Mouse (Mus musculus) common myeloid progenitor, adult 5-6 weeks (primary cell): ENCODE results near the gene Klhdc3. TPM values are rescaled to one million over a fixed set of nuclear protein-coding genes. Genes with fewer than 3 reads are reported as not detected.

Source experiments
- ATAC-seq: replicated peaks from 2 replicates; pipeline ENCODE4 v1.8.0; 2016; ENCODE audit warnings: low read depth, mild to moderate bottlenecking, moderate TSS enrichment, inconsistent platforms; ENCODE audit not compliant: poor library complexity, severe bottlenecking
- total RNA-seq: library from RNA; stranded (forward); fragments of 200-1000, 187-1606 nt; gene quantifications from 2 replicates; pipeline ENCODE4 v1.2.3, GENCODE M21; 2017

Klhdc3 gene
- 29.1 and 37.0 TPM in 2 replicates for total RNA-seq

DNA sequence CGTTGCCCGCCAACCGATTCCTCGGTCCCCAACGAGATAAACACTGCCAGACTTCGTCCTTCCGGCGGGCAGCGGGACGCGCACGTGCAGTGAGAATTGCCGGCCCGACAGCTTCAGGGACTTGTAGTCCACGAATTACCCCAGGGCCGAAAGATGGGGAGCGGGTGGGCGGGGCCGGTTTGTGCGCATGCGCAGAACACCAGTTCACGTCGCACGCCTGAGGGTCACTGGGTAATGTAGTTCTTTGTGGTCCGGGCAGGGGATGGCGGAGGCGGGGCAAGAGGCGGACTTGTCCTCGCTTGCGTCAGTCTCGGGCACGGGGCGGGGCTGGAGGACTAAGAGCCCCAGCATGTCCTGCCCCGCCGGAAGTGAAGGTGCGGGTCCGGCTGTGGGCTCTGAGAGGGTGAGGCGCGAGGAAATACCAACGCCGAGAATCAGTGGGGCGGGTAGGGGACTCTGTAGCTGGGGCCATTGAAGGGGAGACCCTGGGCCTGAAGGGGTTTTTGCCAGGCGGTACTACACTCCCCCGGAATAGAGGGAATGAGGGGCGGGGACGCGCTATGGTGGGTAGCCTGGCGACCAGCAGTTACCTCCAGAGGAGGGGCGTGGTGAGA lies at the start of gene Klhdc3:
Gene Klhdc3, minus strand, starts transcription at position 155 of the 614 bp plus-strand sequence.
- peak; percentile 95 for ATAC-seq

- ATAC-seq, result no peak
Measured at GRCm38 (mm10) chr17:46728904-46729318, 48.2 kb upstream of the Klhdc3 start, which contains the start of gene Gnmt. Gene Gnmt, minus strand, starts transcription at chr17:46729168.

DNA sequence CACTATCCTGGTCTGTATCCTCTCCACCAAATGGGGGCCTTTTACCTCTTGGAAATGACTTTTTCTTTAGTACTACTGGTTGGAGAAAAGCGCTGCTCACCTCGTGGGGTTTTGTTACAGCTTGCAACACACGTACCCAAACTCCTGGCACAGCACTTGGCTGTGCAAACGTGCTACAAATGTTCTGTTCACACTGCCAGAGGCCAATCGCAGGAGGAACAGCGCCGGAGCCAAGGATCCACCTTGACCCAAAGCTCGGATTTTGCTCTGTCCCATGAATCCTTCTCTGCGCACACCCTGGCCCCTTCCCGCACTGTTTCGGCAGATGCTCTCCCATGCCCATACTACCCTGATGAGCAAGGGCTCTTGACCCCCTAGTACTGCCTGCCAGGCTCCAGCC lies 47.8 kb upstream of the Klhdc3 start:
- ATAC-seq, result no peak

GRCm38 (mm10) chr17:46728021-46728420 lies 47.3 kb upstream of the Klhdc3 start:
- no peak for ATAC-seq

DNA sequence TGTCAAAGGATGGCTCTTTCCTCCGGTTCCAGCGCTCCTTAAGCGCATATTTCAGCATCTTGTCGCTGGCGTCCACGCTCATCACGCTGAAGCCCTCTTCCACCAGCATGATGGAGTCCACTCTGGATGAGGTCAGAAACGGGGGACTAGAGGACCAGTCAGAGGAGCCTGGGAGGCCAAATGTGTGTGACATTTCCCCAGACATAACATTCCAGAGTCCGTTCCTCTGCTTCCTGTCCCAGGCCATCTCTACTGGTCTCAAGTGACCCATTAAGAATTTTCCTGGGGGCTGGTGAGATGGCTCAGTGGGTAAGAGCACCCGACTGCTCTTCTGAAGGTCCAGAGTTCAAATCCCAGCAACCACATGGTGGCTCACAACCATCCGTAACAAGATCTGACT lies 46.6 kb upstream of the Klhdc3 start:
- ATAC-seq, result no peak

DNA sequence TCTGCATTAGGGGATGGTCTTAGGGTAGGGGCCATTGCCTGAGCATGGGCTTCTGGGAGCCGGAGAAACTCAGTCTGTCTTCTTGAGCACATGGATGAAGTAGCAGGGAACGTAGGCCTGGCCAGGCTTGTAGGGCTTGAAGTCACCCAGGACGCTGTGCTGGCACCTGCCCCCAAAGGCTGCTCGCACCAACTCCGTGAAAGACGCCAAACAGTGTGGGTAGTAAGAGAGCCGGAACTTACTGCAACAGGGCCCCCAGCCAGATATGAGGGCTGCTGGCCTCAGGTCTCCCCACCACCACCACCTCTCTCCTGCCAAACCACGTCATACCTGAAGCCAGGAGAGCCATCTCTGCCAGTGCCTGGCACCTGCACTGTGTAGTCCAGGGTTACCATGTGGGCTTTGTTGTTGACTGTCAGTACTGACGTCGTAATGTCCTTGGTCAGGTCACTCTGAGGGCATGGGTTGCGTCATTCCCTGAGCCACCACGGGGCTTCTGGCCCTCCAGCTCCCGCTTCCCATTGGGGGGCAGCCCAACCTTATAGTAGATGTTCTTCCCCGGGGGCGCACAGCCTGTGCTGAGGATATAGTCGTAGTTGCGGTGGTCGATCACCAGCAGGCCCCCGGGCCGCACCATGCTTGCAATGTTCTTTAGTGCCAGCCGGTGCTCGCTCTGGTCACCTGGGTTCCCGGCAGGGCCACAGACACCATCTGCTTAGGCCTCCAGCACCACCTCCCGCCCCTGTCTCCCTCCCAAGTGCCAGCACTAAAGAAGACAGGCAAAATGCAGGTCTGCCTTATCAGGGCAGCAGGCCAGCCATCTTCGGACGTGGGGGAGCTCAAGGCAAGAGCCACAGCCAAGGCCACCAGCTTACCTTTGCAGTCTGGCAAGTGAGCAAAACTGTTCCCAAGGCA lies 45.3 kb upstream of the Klhdc3 start:
- no peak for ATAC-seq

DNA sequence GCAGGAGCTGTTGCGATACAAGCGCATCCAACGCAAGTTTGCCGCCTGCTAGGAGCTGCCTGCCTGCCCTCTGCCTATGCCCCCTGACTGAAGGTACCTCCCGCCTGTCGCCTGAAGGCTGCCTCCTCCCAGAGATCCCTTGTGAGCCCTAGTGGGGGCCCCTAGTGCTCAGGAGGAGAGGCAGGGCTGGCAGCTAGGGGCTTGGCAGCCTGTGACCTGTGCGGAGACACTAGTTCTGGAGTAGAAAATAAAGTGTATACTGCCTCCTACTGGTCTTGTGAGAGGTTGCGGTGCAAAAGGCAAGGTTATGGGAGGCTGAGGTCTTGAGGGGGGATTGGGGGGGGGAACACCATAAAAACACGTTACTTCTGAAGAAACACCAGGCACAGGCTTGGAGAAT lies 44.6 kb upstream of the Klhdc3 start:
- peak; percentile 73 for ATAC-seq

- ATAC-seq, result no peak
Measured at GRCm38 (mm10) chr17:46724477-46725084, 43.9 kb upstream of the Klhdc3 start.

DNA sequence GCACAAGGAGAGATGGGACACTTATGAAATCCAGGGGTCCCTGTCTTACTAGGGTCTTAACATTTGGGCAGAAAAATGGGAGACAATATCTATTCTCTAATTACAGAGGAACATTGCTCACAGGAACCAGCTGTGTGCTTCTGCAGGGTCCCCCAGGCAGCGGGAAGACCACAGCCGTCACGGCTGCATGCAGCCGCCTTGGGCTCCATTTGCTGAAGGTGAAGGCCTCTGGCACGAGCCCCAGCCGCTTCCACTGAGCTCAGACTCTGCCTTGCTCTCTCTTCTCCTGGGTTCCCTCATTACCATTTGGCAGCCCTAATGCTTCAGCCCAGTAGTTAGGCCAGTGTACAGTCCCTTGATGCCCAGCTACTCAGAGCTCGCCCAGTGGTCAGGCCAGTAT lies 40.4 kb upstream of the Klhdc3 start:
- ATAC-seq, result no peak

DNA sequence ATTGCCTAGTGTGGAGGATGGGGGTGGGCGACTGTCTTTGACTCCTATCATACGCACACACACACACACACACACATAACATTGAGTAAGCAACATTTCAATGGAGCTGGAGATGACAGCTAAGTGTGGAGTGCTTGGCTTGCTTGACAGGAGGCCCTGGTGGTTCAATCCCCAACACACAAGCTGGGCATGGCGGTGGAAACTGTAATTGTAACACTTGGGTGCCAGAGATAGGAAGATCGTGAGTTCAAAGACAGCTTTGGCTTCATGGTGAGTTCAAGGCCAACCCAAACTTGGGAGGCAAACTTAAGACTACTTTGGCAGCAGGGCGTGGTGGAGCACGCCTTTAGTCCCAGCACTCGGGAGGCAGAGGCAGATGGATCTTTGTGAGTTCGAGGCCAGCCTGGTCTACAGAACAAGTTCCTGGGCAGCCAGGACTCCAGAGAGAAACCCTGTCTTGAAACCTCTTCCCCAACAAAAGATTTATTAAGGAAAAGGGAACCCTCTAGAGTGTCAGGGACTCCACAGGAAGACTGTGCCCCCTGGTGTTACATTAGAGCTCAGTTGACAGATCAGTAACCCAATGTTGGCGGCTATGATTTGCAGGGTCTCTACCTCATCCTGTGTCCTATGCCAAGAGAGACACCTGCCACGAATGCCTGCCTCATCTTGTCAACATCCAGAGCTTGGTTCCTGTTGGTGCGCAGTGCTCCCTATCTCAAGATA lies 34.2 kb upstream of the Klhdc3 start:
- no peak for ATAC-seq

GRCm38 (mm10) chr17:46713849-46714248 lies 33.1 kb upstream of the Klhdc3 start:
- ATAC-seq, result no peak

- ATAC-seq, result peak; percentile 17; the same call in 1 of the 2 replicates
Measured at GRCm38 (mm10) chr17:46712442-46712841, 31.7 kb upstream of the Klhdc3 start.

DNA sequence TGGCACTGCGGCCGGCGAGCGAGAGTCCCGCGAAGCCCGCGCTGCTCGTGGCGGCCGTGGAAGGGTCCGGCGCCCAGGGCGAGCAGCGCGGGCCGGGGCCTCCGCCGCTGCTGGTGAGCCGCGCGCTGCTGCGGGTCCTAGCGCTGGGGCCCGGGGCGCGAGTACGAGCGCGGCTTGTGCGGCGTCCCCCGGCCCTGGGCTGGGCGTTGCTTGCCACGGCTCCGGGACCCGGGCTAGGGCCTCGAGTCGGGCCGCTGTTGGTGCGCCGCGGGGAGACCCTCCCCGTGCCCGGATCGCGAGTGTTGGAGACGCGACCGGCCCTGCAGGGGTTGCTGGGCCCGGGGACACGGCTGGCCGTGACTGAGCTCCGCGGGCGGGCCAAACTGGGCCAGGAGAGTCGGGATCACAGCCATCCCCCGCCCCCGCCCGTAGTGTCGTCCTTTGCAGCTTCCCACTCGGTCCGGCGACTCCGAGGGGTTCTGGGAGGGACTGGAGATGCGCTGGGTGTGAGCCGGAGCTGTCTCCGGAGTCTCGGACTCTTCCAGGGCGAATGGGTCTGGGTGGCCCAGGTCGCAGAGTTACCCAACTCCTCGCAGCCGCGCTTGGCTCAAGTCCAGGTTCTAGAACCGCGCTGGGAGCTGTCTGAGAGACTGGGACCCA lies 31.0 kb upstream of the Klhdc3 start:
- ATAC-seq, result 0 out of 2 replicates have a peak, but pooled peaks have one; percentile 22

DNA sequence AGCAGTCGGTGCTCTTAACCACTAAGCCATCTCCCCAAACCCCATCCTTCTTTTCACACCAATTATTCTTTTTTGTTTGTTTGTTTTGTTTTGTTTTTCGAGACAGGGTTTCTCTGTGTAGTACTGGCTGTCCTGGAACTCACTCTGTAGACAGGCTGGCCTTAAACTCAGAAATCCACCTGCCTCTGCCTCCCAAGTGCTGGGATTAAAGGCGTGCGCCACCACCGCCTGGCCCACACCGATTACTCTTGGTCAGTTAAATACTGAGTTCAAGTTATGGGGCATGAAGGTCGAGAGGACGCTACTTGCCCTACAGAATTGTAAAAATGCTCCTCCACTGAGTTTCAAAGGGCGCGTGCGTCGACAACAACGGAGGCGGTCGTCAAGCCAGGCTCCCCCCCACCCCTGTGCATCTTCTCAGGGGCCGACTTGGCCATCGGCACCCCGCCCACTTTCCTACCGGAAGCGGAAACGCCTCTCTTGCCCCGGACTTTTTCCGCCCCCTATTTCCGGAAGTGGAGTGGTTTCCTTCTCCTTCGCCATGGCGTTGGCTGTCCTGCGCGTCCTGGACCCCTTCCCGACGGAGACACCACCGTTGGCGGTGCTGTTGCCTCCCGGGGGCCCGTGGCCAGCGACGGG lies 30.4 kb upstream of the Klhdc3 start, which contains the start of gene Pex6:
Gene Pex6, plus strand, starts transcription at position 505 of the 639 bp plus-strand sequence.
- peak; percentile 94 for ATAC-seq

DNA sequence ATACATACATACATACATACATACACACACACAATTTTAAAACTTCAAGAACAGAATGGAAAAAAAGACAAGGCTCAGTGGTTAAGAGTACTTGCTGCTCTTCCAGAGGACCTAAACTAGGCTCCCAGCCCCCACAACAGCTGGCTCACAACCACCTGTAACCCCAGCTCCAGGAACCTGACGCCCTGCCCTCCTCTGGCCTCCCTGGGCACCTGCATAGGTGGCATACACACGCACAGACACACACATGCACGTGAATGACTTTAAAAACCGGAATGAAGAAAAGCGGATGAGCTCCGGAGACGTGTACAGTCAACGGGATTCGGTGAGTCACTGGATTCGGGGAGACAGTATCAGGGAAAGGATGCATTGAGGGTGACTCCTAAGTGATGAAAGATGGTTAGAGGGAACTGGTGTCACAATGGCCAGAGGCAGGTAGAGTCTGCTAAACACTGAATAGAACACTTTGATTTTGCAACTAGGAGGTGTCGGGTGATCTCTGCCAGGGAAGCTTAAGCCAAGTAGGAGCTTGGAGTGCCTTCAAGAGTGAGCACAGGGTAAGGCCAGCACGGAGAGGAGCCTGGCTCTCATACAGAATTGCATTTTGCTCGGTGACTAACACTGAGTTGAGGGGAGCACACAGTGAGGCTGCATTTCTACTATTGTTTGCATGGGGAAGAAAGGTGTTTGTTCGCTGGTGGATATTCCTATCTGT lies 25.8 kb upstream of the Klhdc3 start:
- ATAC-seq, result no peak

GRCm38 (mm10) chr17:46704887-46705835 lies 24.4 kb upstream of the Klhdc3 start, which contains the start of gene Ppp2r5d:
Gene Ppp2r5d, minus strand, starts transcription at chr17:46705111.
- ATAC-seq, result peak; percentile 96
